Mouse (Mus musculus) liver, postnatal 0 days (tissue): ENCODE results near the gene Pnkp.

Experiments
- CTCF ChIP-seq: sonication (generic); IDR thresholded peaks from 2 replicates; pipeline ENCODE4 v1.5.1; 2016; ENCODE audit warnings: antibody characterized with exemption, low read depth
- EP300 ChIP-seq: IDR thresholded peaks from 2 replicates; pipeline ENCODE4 v1.6.1; 2016; ENCODE audit warnings: antibody characterized with exemption, low read depth, mild to moderate bottlenecking

DNA sequence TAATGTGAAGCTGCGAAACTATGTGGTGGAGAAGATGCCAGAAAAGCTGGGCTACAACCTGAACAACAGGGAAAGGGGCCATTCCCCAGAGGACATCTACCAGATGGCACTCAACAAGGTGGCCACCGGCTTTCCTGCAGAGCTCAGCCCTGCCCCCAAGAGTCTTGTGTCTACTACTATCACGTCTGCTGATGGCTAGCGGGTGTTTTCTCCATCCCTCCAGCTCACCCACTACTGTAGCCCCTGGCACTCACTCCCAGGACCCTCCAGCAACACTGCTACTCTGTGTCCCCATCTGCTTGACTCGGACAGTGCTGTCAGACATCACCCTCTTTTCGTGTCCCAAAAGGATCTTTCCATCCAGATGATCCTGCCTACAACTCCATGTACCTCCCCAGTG is 18.9 kb upstream of the Pnkp start:
- TF ChIP-seq EP300, result no peak
- no peak for TF ChIP-seq CTCF
